Mouse (Mus musculus): ENCODE measurements around the gene Heatr9.

DNA sequence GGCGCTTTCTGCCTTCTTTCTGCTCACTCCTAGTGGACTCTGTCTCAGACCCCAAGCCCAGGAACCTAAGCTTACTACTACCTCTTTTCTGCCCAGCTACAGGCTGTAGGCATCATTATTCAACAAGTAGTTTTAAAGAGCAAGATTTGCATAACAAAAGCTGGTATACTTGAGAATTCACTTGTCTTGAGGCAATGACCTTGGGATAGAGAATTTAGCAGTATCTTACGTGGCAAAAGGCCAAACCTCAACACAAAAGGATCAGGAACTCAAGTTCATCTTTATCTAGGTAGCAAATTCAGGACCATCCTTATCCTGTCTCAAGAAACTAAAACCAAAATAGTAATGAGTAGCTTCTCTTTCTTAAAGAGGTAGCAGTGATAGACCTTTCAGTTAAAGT, 26.4 kb downstream of the Heatr9 start:
- TF ChIP-seq CTCF (conservative IDR thresholded peaks at IDR 0.05; ENCODE audit: insufficient read depth, insufficient read length, low read depth, low read length) (no peak), POLR2A (IDR thresholded peaks at IDR 0.05; ENCODE audit: low read depth, low read length) (no peak)
